Mouse (Mus musculus) limb, embryonic 10.5 days (tissue): ENCODE data around the gene Rft1. TPM values are rescaled to one million over a fixed set of nuclear protein-coding genes. Genes with fewer than 3 reads are reported as not detected.

Experiments
- DNase-seq: peaks from one replicate; pipeline ENCODE4 v3.0.0-alpha.2; 2017; ENCODE audit warnings: low spot score
- H3K27ac ChIP-seq: fragments of 300-500 bp; sonication (generic); 2 replicates; pipeline ENCODE4 v1.5.1; 2016; ENCODE audit warnings: mild to moderate bottlenecking
- H3K27me3 ChIP-seq: fragments of 300-500 bp; sonication (generic); 2 replicates; pipeline ENCODE4 v1.6.1; 2016; ENCODE audit warnings: low read depth, mild to moderate bottlenecking; ENCODE audit not compliant: poor library complexity, severe bottlenecking
- H3K36me3 ChIP-seq: fragments of 300-500 bp; sonication (generic); 2 replicates; pipeline ENCODE4 v1.6.1; 2016; ENCODE audit warnings: mild to moderate bottlenecking, moderate library complexity
- H3K4me1 ChIP-seq: fragments of 300-500 bp; sonication (generic); 2 replicates; pipeline ENCODE4 v1.6.1; 2016
- H3K4me3 ChIP-seq: fragments of 300-500 bp; sonication (generic); 2 replicates; pipeline ENCODE4 v1.5.1; 2016; ENCODE audit warnings: mild to moderate bottlenecking, moderate library complexity
- H3K9me3 ChIP-seq: fragments of 300-500 bp; sonication (generic); replicated peaks from 2 replicates; pipeline ENCODE4 v1.6.1; 2016; ENCODE audit warnings: mild to moderate bottlenecking
- WGBS: fragments of 180-500 bp; shearing (Covaris S2); methylation state at CpG from one replicate; pipeline ENCODE4 v1.1.7; 2016; 5-methylcytosine and 5-hydroxymethylcytosine counted together
- polyA plus RNA-seq: library from polyadenylated mRNA; unstranded; fragments of >200 nt; fragmentation: Nextera tagmentation; extraction: Ambion mirVana; gene quantifications from 2 replicates; pipeline ENCODE4 v1.2.1, GENCODE M21; 2016

The Rft1 gene
- polyA plus RNA-seq, 1 experiment from 2014 or later = 19.3 TPM

DNA sequence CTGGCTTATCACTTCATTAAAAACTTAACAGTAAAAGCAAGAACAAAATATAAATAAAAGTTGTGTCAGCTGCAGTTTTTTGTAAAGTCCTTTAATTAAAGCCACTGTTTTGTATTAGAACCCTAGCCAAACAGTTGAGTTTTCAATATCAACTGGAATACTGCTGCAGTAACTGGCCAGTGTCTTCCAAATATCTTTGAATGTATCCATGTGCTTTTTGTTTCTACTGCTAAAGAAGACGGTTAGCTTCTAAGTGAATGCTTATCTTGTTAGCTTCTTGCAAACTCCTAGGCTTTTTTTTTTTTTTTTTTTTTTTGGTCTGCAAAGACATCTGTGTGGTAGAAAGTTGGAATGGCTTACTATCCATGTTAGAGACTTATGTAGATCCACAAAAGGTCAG lies 65.4 kb downstream of the Rft1 start:
- Histone ChIP-seq H3K36me3 (no peaks in the 10 kb centered on the region), H3K9me3 (no peaks in the 10 kb centered on the region), H3K4me1 (peaks cover 13% of the 10 kb centered on the region), H3K4me3 (no peak overlapping the region), H3K27ac (no peak overlapping the region), H3K27me3 (peaks cover 9% of the 10 kb centered on the region)
- DNase-seq = no peak
- WGBS = 84% methylated on average over 1 of the region's 1 CpGs

DNA sequence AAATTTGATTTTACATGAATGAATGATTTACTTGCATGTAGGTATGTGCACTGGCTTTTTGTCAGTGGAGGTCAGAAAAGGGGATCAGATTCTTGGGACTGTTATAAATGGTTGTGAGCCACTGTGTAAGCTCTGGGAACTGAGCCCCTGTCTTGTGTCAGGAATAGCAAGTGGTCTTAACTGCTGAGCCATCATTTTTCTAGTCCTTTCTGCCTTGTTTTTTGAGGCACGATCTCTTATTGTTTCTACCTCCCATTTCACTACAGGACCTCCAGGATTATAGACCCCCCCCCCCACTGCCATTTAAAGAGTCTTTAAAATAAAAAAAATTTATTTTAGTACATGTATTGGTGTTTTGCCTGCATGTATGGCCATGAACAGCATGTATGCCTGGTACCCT lies 67.7 kb downstream of the Rft1 start:
- H3K36me3 ChIP-seq = no peaks in the 10 kb centered on the region
- no peak overlapping the region for H3K4me3 ChIP-seq
- peaks cover 2% of the 10 kb centered on the region; the same call in 1 of the 2 replicates for H3K4me1 ChIP-seq
- DNase-seq = no peak
- H3K27me3 ChIP-seq = no peaks in the 10 kb centered on the region
- no peak overlapping the region for H3K27ac ChIP-seq
- H3K9me3 ChIP-seq = no peaks in the 10 kb centered on the region
- WGBS = 90% methylated on average over 1 of the region's 1 CpGs

GRCm38 (mm10) chr14:30722406-30722805 lies 68.2 kb downstream of the Rft1 start:
- Histone ChIP-seq H3K27ac (no peak overlapping the region), H3K27me3 (no peaks in the 10 kb centered on the region), H3K9me3 (no peaks in the 10 kb centered on the region), H3K4me3 (no peak overlapping the region), H3K4me1 (no peaks in the 10 kb centered on the region), H3K36me3 (no peaks in the 10 kb centered on the region)
- WGBS = 90% methylated on average over 5 of the region's 5 CpGs
- no peak for DNase-seq

GRCm38 (mm10) chr14:30731896-30732295 lies 77.7 kb downstream of the Rft1 start:
- no peaks in the 10 kb centered on the region for H3K9me3 ChIP-seq
- DNase-seq = no peak
- no peaks in the 10 kb centered on the region for H3K27me3 ChIP-seq
- 97% methylated on average over 3 of the region's 3 CpGs for WGBS
- no peak overlapping the region for H3K27ac ChIP-seq
- H3K4me1 ChIP-seq = no peaks in the 10 kb centered on the region
- no peak overlapping the region for H3K4me3 ChIP-seq
- no peaks in the 10 kb centered on the region for H3K36me3 ChIP-seq

GRCm38 (mm10) chr14:30734665-30735064 lies 80.5 kb downstream of the Rft1 start:
- H3K4me1 ChIP-seq = no peaks in the 10 kb centered on the region
- no peaks in the 10 kb centered on the region for H3K36me3 ChIP-seq
- H3K9me3 ChIP-seq = no peaks in the 10 kb centered on the region
- DNase-seq = no peak
- WGBS = 95% methylated on average over 5 of the region's 5 CpGs
- no peaks in the 10 kb centered on the region for H3K27me3 ChIP-seq
- H3K27ac ChIP-seq = no peak overlapping the region
- no peak overlapping the region for H3K4me3 ChIP-seq

- WGBS = 74% methylated on average over 3 of the region's 3 CpGs
- Histone ChIP-seq H3K27ac (no peak overlapping the region), H3K27me3 (no peaks in the 10 kb centered on the region), H3K36me3 (no peaks in the 10 kb centered on the region), H3K9me3 (no peaks in the 10 kb centered on the region), H3K4me1 (no peaks in the 10 kb centered on the region), H3K4me3 (no peak overlapping the region)
- no peak for DNase-seq
Observed at GRCm38 (mm10) chr14:30735810-30736209, 81.7 kb downstream of the Rft1 start.

- 98% methylated on average over 1 of the region's 1 CpGs for WGBS
Observed at GRCm38 (mm10) chr14:30736413-30736812, 82.3 kb downstream of the Rft1 start.

More at GRCm38 (mm10) chr14:30736413-30736812, 82.3 kb downstream of the Rft1 start:
- no peak for DNase-seq
- Histone ChIP-seq H3K36me3 (no peaks in the 10 kb centered on the region), H3K9me3 (no peaks in the 10 kb centered on the region), H3K27me3 (no peaks in the 10 kb centered on the region), H3K27ac (no peak overlapping the region), H3K4me3 (no peak overlapping the region), H3K4me1 (no peaks in the 10 kb centered on the region)

Other genes starting within 250 kb of the Rft1 start
- gene Dcp1a, start 174.8 kb upstream of the Rft1 start, polyA plus RNA-seq = 37.7 and 46.2 TPM in 2 replicates
- 0.73 and 1.2 TPM in 2 replicates for gene Cacna1d, start 162.9 kb upstream of the Rft1 start, polyA plus RNA-seq
- 312 and 340 TPM in 2 replicates for gene Tkt, start 106.0 kb upstream of the Rft1 start, polyA plus RNA-seq
- 26.0 and 36.8 TPM in 2 replicates for gene Prkcd, start 28.1 kb upstream of the Rft1 start, polyA plus RNA-seq
- gene Sfmbt1, start 60.5 kb downstream of the Rft1 start, polyA plus RNA-seq = 16.5 and 17.5 TPM in 2 replicates
- 32.0 and 37.6 TPM in 2 replicates for gene Tmem110, start 171.2 kb downstream of the Rft1 start, polyA plus RNA-seq
- 0.28 and 0.30 TPM in 2 replicates for gene Mustn1, start 224.8 kb downstream of the Rft1 start, polyA plus RNA-seq
- gene Itih4, start 232.1 kb downstream of the Rft1 start, polyA plus RNA-seq = not detected in 2 replicates